10 mouse cellular contexts compared by ENCODE assay signal in the genomic region with DNA sequence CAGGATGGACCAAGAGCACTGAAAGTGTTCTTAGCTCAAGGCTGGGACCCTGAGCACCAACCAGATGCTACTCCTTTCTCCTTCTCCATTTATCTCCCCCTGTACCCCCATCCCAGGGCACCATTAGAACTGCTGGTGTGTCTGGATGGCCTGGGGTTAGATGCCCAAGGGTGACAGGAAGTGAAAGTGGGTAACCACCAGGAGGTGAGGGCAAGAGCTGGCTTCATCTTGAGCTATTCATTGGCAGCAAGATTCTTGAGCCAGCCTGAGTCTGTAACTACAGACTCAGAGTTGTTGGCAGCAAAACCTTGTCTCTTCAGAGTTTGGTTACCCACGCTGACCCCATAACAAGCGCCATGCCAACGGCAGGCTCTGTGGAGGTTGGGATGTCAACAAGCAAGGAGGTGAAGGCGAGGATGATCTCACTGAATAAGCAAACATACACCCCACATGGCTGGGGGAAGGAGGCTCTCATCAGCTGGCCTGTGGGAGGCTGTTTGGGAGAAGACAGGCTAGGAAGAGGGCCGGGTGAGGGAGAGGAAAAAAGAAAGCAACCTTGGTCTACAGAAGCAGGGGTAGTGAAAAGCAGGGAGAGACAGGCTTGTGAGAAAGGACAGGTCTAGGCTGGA. TPM values are rescaled to one million over a fixed set of nuclear protein-coding genes. Genes with fewer than 3 reads are reported as not detected.
DNase-seq lines count a peak whose midpoint lies in the region; TF ChIP-seq lines count a peak whose summit lies in the region.
"Had no signal": no experiment of that assay in that cellular context is flagged by ENCODE, and none has a peak within 500 bp of the region (broad histone marks: within the 10 kb centered on the region; RNA-seq: fewer than 3 reads in every experiment).

No protein-coding gene starts in this region.

- peaks cover 36% of the 10 kb centered on the region for H3K4me1 ChIP-seq in spleen, adult 2 months (ENCODE audit: control insufficient read depth, insufficient read depth, insufficient read length)
- no peaks in the 10 kb centered on the region for H3K4me1 ChIP-seq in midbrain, embryonic 10.5 days

- no peaks in the 10 kb centered on the region for H3K36me3 ChIP-seq in spleen, adult 2 months (ENCODE audit: control insufficient read depth, insufficient read depth, low read length)
- H3K36me3 ChIP-seq in splenic B cell, adult 2 months (ENCODE audit: control insufficient read depth, insufficient read depth, low read length, poor library complexity, severe bottlenecking), result no peaks in the 10 kb centered on the region
- no peaks in the 10 kb centered on the region for H3K36me3 ChIP-seq in midbrain, embryonic 10.5 days

- peak; percentile 31 for DNase-seq in layer of hippocampus, adult 11-12 months (ENCODE audit: low spot score)
- DNase-seq in layer of hippocampus, postnatal 25 days (ENCODE audit: extremely low spot score in 1 of 2, low spot score in 1 of 2), result no peak
- DNase-seq in spleen, adult 2 months (ENCODE audit: low read depth in 1 of 2, low spot score in 2 of 2), result no peak
- DNase-seq in spleen, postnatal 10 days (ENCODE audit: low spot score in 2 of 2), result no peak
- DNase-seq in layer of hippocampus, adult 9-11 months, result peak; percentile 59
- peak; percentile 44 for DNase-seq in splenic B cell, adult 2 months (ENCODE audit: low read depth, low spot score)
- no peak for DNase-seq in midbrain, embryonic 10.5 days (ENCODE audit: low spot score)
- no peak for DNase-seq in lung, postnatal 36 days
- DNase-seq: gastrocnemius, postnatal 36 days; spleen, adult 18-20 months had no signal

- 26% methylated on average over 5 of the region's 5 CpGs for WGBS in spleen, adult 2 months
- 78% methylated on average over 5 of the region's 5 CpGs for WGBS in midbrain, embryonic 10.5 days

- H3K27me3 ChIP-seq in spleen, adult 2 months (ENCODE audit: control insufficient read depth, insufficient read depth, low read length), result no peaks in the 10 kb centered on the region
- no peaks in the 10 kb centered on the region for H3K27me3 ChIP-seq in splenic B cell, adult 2 months (ENCODE audit: control insufficient read depth, insufficient read depth, low read length, poor library complexity, severe bottlenecking)
- H3K27me3 ChIP-seq in midbrain, embryonic 10.5 days (ENCODE audit: low read depth, poor library complexity, severe bottlenecking), result no peaks in the 10 kb centered on the region

- TF ChIP-seq CTCF in spleen, adult 2 months (IDR thresholded peaks at IDR 0.05; ENCODE audit: extremely low read depth, insufficient read depth, insufficient read length, insufficient replicate concordance), result no peak

- no peak overlapping the region for H3K4me3 ChIP-seq in spleen, adult 2 months (ENCODE audit: extremely low read depth, insufficient read depth, insufficient read length)
- no peak overlapping the region for H3K4me3 ChIP-seq in midbrain, embryonic 10.5 days

- H3K27ac ChIP-seq in spleen, adult 2 months (ENCODE audit: insufficient read depth, low read length), result peak overlapping the region; percentile 34
- no peak overlapping the region for H3K27ac ChIP-seq in midbrain, embryonic 10.5 days (replicated peaks)

- no peaks in the 10 kb centered on the region; the same call in 1 of the 2 replicates for H3K9me3 ChIP-seq in midbrain, embryonic 10.5 days (replicated peaks)

- no peak for TF ChIP-seq POLR2A in spleen, adult 2 months (IDR thresholded peaks at IDR 0.05; ENCODE audit: low read depth, low read length)

RNA-seq across cellular contexts. Expression of a gene that starts 12.2 kb away (rescaled TPM):
- total RNA-seq in layer of hippocampus, postnatal 25 days (2021), result 100 to 1,000 TPM in 1 of 2 experiments, 10 to 100 TPM in 1; 97.2 to 112 TPM
- polyA plus RNA-seq in spleen, adult 2 months (2012; rRNA removed), result 29.9 and 34.8 TPM in 2 replicates
- 53.7 and 55.6 TPM in 2 replicates for polyA plus RNA-seq in midbrain, embryonic 10.5 days (2016; fragmentation: Nextera tagmentation; extraction: Ambion mirVana)

RNA-seq across cellular contexts. Expression of a gene that starts 56.9 kb away (rescaled TPM):
- total RNA-seq in layer of hippocampus, postnatal 25 days (2021), result 10 to 100 TPM; 12.8 to 13.6 TPM
- 17.8 and 20.4 TPM in 2 replicates for polyA plus RNA-seq in spleen, adult 2 months (2012; rRNA removed)
- 28.7 and 31.6 TPM in 2 replicates for polyA plus RNA-seq in midbrain, embryonic 10.5 days (2016; fragmentation: Nextera tagmentation; extraction: Ambion mirVana)

Comparison
In these comparisons a context has a peak if more than half of its experiments do, and no peak if none do; other contexts are left out.
1. DNase-seq: peak in layer of hippocampus, adult 11-12 months (single experiment), layer of hippocampus, adult 9-11 months (single experiment) and splenic B cell, adult 2 months (single experiment); none in layer of hippocampus, postnatal 25 days (0 of 2), spleen, adult 2 months (0 of 2), spleen, postnatal 10 days (0 of 2), midbrain, embryonic 10.5 days (single experiment) and lung, postnatal 36 days (single experiment).